Mouse (Mus musculus): ENCODE measurements around the gene B230217C12Rik. TPM values are rescaled to one million over a fixed set of nuclear protein-coding genes. Genes with fewer than 3 reads are reported as not detected.

B230217C12Rik gene
- polyA plus RNA-seq, 1 experiment from 2014 or later, result 0.28 TPM

GRCm38 (mm10) chr11:97839441-97840134 lies 992 bp upstream of the B230217C12Rik start:
- no peak overlapping the region for H3K27ac ChIP-seq (ENCODE audit: low read depth)
- ATAC-seq (no peak), DNase-seq (no peak)
- no peak overlapping the region for H3K4me2 ChIP-seq (ENCODE audit: low read depth, low read length)
- H3K36me3 ChIP-seq (replicated peaks; ENCODE audit: insufficient read depth, low read length), result peaks cover 13% of the 10 kb centered on the region
- no peaks in the 10 kb centered on the region for H3K27me3 ChIP-seq (ENCODE audit: insufficient read depth, low read length)
- H3K9me3 ChIP-seq (ENCODE audit: low read length), result no peaks in the 10 kb centered on the region
- H3K4me1 ChIP-seq (ENCODE audit: insufficient read depth), result peaks cover 15% of the 10 kb centered on the region; the same call in 1 of the 2 replicates
- no peak overlapping the region for H3K9ac ChIP-seq (replicated peaks)
- no peak overlapping the region for H3K4me3 ChIP-seq (ENCODE audit: low read depth, low read length)
- 58% methylated on average over 11 of the region's 11 CpGs for WGBS (ENCODE audit: insufficient replicate concordance)
- TF ChIP-seq EP300 (IDR thresholded peaks at IDR 0.05; ENCODE audit: low read depth), result no peak
- TF ChIP-seq CTCF (IDR thresholded peaks at IDR 0.05; ENCODE audit: low read depth), result no peak

GRCm38 (mm10) chr11:97840135-97840490 lies 467 bp upstream of the B230217C12Rik start:
- no peaks in the 10 kb centered on the region for H3K9me3 ChIP-seq (ENCODE audit: low read length)
- TF ChIP-seq CTCF (IDR thresholded peaks at IDR 0.05; ENCODE audit: low read depth) (no peak), EP300 (IDR thresholded peaks at IDR 0.05; ENCODE audit: low read depth) (no peak)
- DNase-seq, result no peak
- no peak overlapping the region for H3K27ac ChIP-seq (ENCODE audit: low read depth)
- no peak overlapping the region for H3K9ac ChIP-seq (replicated peaks)
- no peaks in the 10 kb centered on the region for H3K27me3 ChIP-seq (ENCODE audit: insufficient read depth, low read length)
- H3K36me3 ChIP-seq (replicated peaks; ENCODE audit: insufficient read depth, low read length), result peaks cover 8% of the 10 kb centered on the region
- H3K4me1 ChIP-seq (ENCODE audit: insufficient read depth), result peaks cover 15% of the 10 kb centered on the region; the same call in 1 of the 2 replicates
- no peak for ATAC-seq
- no peak overlapping the region for H3K4me2 ChIP-seq (ENCODE audit: low read depth, low read length)
- H3K4me3 ChIP-seq (ENCODE audit: low read depth, low read length), result no peak overlapping the region
- WGBS (ENCODE audit: insufficient replicate concordance), result 66% methylated on average over 2 of the region's 2 CpGs

- Histone ChIP-seq H3K9ac (replicated peaks) (peak overlapping the region; percentile 33), H3K4me2 (ENCODE audit: low read depth, low read length) (peak overlapping the region; percentile 76), H3K9me3 (ENCODE audit: low read length) (no peaks in the 10 kb centered on the region), H3K4me1 (ENCODE audit: insufficient read depth) (peaks cover 15% of the 10 kb centered on the region; the same call in 1 of the 2 replicates), H3K4me3 (ENCODE audit: low read depth, low read length) (peak overlapping the region; percentile 43), H3K36me3 (replicated peaks; ENCODE audit: insufficient read depth, low read length) (no peaks in the 10 kb centered on the region), H3K27me3 (ENCODE audit: insufficient read depth, low read length) (no peaks in the 10 kb centered on the region), H3K27ac (ENCODE audit: low read depth) (no peak overlapping the region)
- 8% methylated on average over 22 of the region's 22 CpGs for WGBS (ENCODE audit: insufficient replicate concordance)
- DNase-seq (no peak), ATAC-seq (peak; percentile 35; the same call in 1 of the 2 replicates)
- TF ChIP-seq CTCF (IDR thresholded peaks at IDR 0.05; ENCODE audit: low read depth) (no peak), EP300 (IDR thresholded peaks at IDR 0.05; ENCODE audit: low read depth) (no peak)
These were observed 546 bp downstream of the B230217C12Rik start for GRCm38 (mm10) chr11:97840991-97841661.

GRCm38 (mm10) chr11:97842001-97842400 lies 1.4 kb downstream of the B230217C12Rik start:
- Histone ChIP-seq H3K9me3 (ENCODE audit: low read length) (no peaks in the 10 kb centered on the region), H3K4me1 (ENCODE audit: insufficient read depth) (peaks cover 15% of the 10 kb centered on the region; the same call in 1 of the 2 replicates), H3K27me3 (ENCODE audit: insufficient read depth, low read length) (no peaks in the 10 kb centered on the region), H3K9ac (replicated peaks) (no peak overlapping the region), H3K4me3 (ENCODE audit: low read depth, low read length) (no peak overlapping the region), H3K27ac (ENCODE audit: low read depth) (no peak overlapping the region), H3K4me2 (ENCODE audit: low read depth, low read length) (no peak overlapping the region), H3K36me3 (replicated peaks; ENCODE audit: insufficient read depth, low read length) (no peaks in the 10 kb centered on the region)
- TF ChIP-seq EP300 (IDR thresholded peaks at IDR 0.05; ENCODE audit: low read depth), result no peak
- no peak for TF ChIP-seq CTCF (IDR thresholded peaks at IDR 0.05; ENCODE audit: low read depth)
- 71% methylated on average over 4 of the region's 4 CpGs for WGBS (ENCODE audit: insufficient replicate concordance)
- ATAC-seq (no peak), DNase-seq (no peak)

- WGBS (ENCODE audit: insufficient replicate concordance), result 49% methylated on average over 6 of the region's 6 CpGs
- H3K4me1 ChIP-seq (ENCODE audit: insufficient read depth), result no peaks in the 10 kb centered on the region
- H3K9me3 ChIP-seq (ENCODE audit: low read length), result no peaks in the 10 kb centered on the region
- no peak overlapping the region for H3K4me2 ChIP-seq (ENCODE audit: low read depth, low read length)
- no peaks in the 10 kb centered on the region for H3K27me3 ChIP-seq (ENCODE audit: insufficient read depth, low read length)
- no peak for TF ChIP-seq EP300 (IDR thresholded peaks at IDR 0.05; ENCODE audit: low read depth)
- TF ChIP-seq CTCF (IDR thresholded peaks at IDR 0.05; ENCODE audit: low read depth), result no peak
- peak; percentile 95 for ATAC-seq
- peak overlapping the region; percentile 44 for H3K27ac ChIP-seq (ENCODE audit: low read depth)
- no peaks in the 10 kb centered on the region for H3K36me3 ChIP-seq (replicated peaks; ENCODE audit: insufficient read depth, low read length)
- no peak overlapping the region for H3K9ac ChIP-seq (replicated peaks)
- H3K4me3 ChIP-seq (ENCODE audit: low read depth, low read length), result no peak overlapping the region
- DNase-seq, result no peak
These were observed 9.8 kb downstream of the B230217C12Rik start for GRCm38 (mm10) chr11:97850367-97850766.

GRCm38 (mm10) chr11:97851601-97852000 lies 11.0 kb downstream of the B230217C12Rik start:
- Histone ChIP-seq H3K4me2 (ENCODE audit: low read depth, low read length) (no peak overlapping the region), H3K27me3 (ENCODE audit: insufficient read depth, low read length) (no peaks in the 10 kb centered on the region), H3K4me3 (ENCODE audit: low read depth, low read length) (no peak overlapping the region), H3K9ac (replicated peaks) (no peak overlapping the region), H3K9me3 (ENCODE audit: low read length) (no peaks in the 10 kb centered on the region), H3K36me3 (replicated peaks; ENCODE audit: insufficient read depth, low read length) (no peaks in the 10 kb centered on the region), H3K4me1 (ENCODE audit: insufficient read depth) (no peaks in the 10 kb centered on the region), H3K27ac (ENCODE audit: low read depth) (no peak overlapping the region)
- 67% methylated on average over 2 of the region's 2 CpGs for WGBS (ENCODE audit: insufficient replicate concordance)
- TF ChIP-seq CTCF (IDR thresholded peaks at IDR 0.05; ENCODE audit: low read depth) (no peak), EP300 (IDR thresholded peaks at IDR 0.05; ENCODE audit: low read depth) (no peak)
- no peak for ATAC-seq
- no peak for DNase-seq

Data from liver, postnatal 0 days (tissue).